ENCODE assay signal across 8 mouse cellular contexts in genomic region chr17:80729080-80729749, GRCm38 (mm10). TPM values are rescaled to one million over a fixed set of nuclear protein-coding genes. Genes with fewer than 3 reads are reported as not detected.
DNase-seq lines count a peak whose midpoint lies in the region; ATAC-seq and TF ChIP-seq lines count a peak whose summit lies in the region.

No protein-coding gene starts in this region.

- H3K27ac ChIP-seq in left cerebral cortex, adult 2 months = peak overlapping the region; percentile 33
- H3K27ac ChIP-seq in hindbrain, embryonic 16.5 days (ENCODE audit: low read depth, low read length) = peak overlapping the region; percentile 56; the same call in 1 of the 2 replicates
- no peak overlapping the region for H3K27ac ChIP-seq in midbrain, embryonic 14.5 days (replicated peaks; ENCODE audit: low read depth, low read length)

- WGBS in hindbrain, embryonic 16.5 days = 28% methylated on average over 9 of the region's 9 CpGs
- 16% methylated on average over 9 of the region's 9 CpGs for WGBS in midbrain, embryonic 14.5 days

- H3K9ac ChIP-seq in hindbrain, embryonic 16.5 days (ENCODE audit: low read depth, low read length) = no peak overlapping the region
- H3K9ac ChIP-seq in midbrain, embryonic 14.5 days (replicated peaks; ENCODE audit: low read length) = no peak overlapping the region

- TF ChIP-seq CTCF in left cerebral cortex, adult 2 months (IDR thresholded peaks at IDR 0.05) = no peak

- H3K4me3 ChIP-seq in left cerebral cortex, adult 2 months = peak overlapping the region; percentile 98
- H3K4me3 ChIP-seq in hindbrain, embryonic 16.5 days (ENCODE audit: low read length) = no peak overlapping the region
- H3K4me3 ChIP-seq in midbrain, embryonic 14.5 days (replicated peaks; ENCODE audit: low read depth, low read length) = no peak overlapping the region

- no peaks in the 10 kb centered on the region for H3K9me3 ChIP-seq in hindbrain, embryonic 16.5 days (ENCODE audit: control insufficient read depth, low read length)
- no peaks in the 10 kb centered on the region for H3K9me3 ChIP-seq in midbrain, embryonic 14.5 days (ENCODE audit: control insufficient read depth, low read length)

- H3K4me2 ChIP-seq in hindbrain, embryonic 16.5 days (ENCODE audit: low read length) = no peak overlapping the region
- no peak overlapping the region for H3K4me2 ChIP-seq in midbrain, embryonic 14.5 days (ENCODE audit: low read length)

- no peak for ATAC-seq in hindbrain, embryonic 16.5 days
- no peak for ATAC-seq in midbrain, embryonic 14.5 days (ENCODE audit: low FRiP score, low TSS enrichment)

- no peaks in the 10 kb centered on the region for H3K27me3 ChIP-seq in hindbrain, embryonic 16.5 days (replicated peaks; ENCODE audit: control insufficient read depth, insufficient read depth, low read length)
- H3K27me3 ChIP-seq in midbrain, embryonic 14.5 days (ENCODE audit: control insufficient read depth, insufficient read depth, low read length) = no peaks in the 10 kb centered on the region

- no peaks in the 10 kb centered on the region for H3K36me3 ChIP-seq in hindbrain, embryonic 16.5 days (ENCODE audit: control insufficient read depth, insufficient read depth, low read length)
- H3K36me3 ChIP-seq in midbrain, embryonic 14.5 days (ENCODE audit: control insufficient read depth, insufficient read depth, low read length) = no peaks in the 10 kb centered on the region

- intact Hi-C loops in left cerebral cortex, adult 2 months (cut with DNase I) = loop anchor here (2.0 to 5.0 kb wide), 3 partner anchors 47 to 213 kb away; partner anchors contain the start of gene Tmem178
- intact Hi-C loops in left cerebral cortex, postnatal 36 days (cut with DNase I) = loop anchor here (5.0 kb wide), 1 partner anchor 213 kb away; the partner anchor contains the start of gene Tmem178
- intact Hi-C loops in gastrocnemius, postnatal 14 days (cut with DNase I; ENCODE audit: low total_unique reads) = no loop called here

- DNase-seq in left cerebral cortex, adult 2 months (ENCODE audit: extremely low spot score in 1 of 2, low spot score in 2 of 2) = no peak
- no peak for DNase-seq in left cerebral cortex, postnatal 36 days (ENCODE audit: low spot score in 2 of 2)
- peak; percentile 25 for DNase-seq in embryo, embryonic 10.5 days (ENCODE audit: low spot score)
- peak; percentile 31 for DNase-seq in midbrain, embryonic 14.5 days
- DNase-seq in cerebellum, adult 11 months = no peak
- no peak for DNase-seq in gastrocnemius, adult 8-10 months (ENCODE audit: low spot score in 2 of 2)
- DNase-seq in gastrocnemius, postnatal 14 days = no peak

- H3K4me1 ChIP-seq in hindbrain, embryonic 16.5 days (ENCODE audit: control insufficient read depth, insufficient read depth, low read depth, low read length) = peaks cover 18% of the 10 kb centered on the region
- peaks cover 14% of the 10 kb centered on the region for H3K4me1 ChIP-seq in midbrain, embryonic 14.5 days (ENCODE audit: control insufficient read depth, insufficient read depth, low read length)

RNA-seq across cellular contexts. Expression of gene Map4k3, which starts 0.9 kb away (rescaled TPM):
- total RNA-seq in left cerebral cortex, adult 2 months (2021) = 10 to 100 TPM; 75.0 TPM
- 10 to 100 TPM; 63.1 to 69.2 TPM for total RNA-seq in left cerebral cortex, postnatal 36 days (2021)
- polyA plus RNA-seq in hindbrain, embryonic 16.5 days (2015; fragmentation: Nextera tagmentation; extraction: Ambion mirVana) = 17.7 and 19.4 TPM in 2 replicates
- polyA plus RNA-seq in midbrain, embryonic 14.5 days (2014; fragmentation: Nextera tagmentation; extraction: Ambion mirVana) = 32.1 and 39.7 TPM in 2 replicates
- total RNA-seq in gastrocnemius, adult 8-10 months (2022) = 10 to 100 TPM; 11.9 to 12.7 (median 12.4) TPM
- total RNA-seq in gastrocnemius, postnatal 14 days (2021) = 10 to 100 TPM; 16.4 to 17.3 TPM

Comparison
In these comparisons a context has a peak if more than half of its experiments do, and no peak if none do; other contexts are left out.
1. DNase-seq: peak in embryo, embryonic 10.5 days (single experiment) and midbrain, embryonic 14.5 days (single experiment); none in left cerebral cortex, adult 2 months (0 of 2), left cerebral cortex, postnatal 36 days (0 of 2), cerebellum, adult 11 months (single experiment), gastrocnemius, adult 8-10 months (0 of 2) and gastrocnemius, postnatal 14 days (single experiment).